Mouse (Mus musculus) induced T-regulatory cell, adult 2 months (primary cell): ENCODE measurements around the gene Thoc7.
"Not testable (repeated sequence)": the region's sequence is repeated elsewhere in the genome, so short reads cannot be mapped to it uniquely, and the experiment has no call there.

Experiments
- DNase-seq: peaks from one replicate; pipeline ENCODE4 v3.0.0-alpha.2; 2012; ENCODE audit warnings: low read depth

Gene Thoc7

GRCm38 (mm10) chr14:13961401-13962112 lies at the start of gene Thoc7, which contains the start of gene Atxn7:
TSS of gene Thoc7 (minus strand) at chr14:13961852.
TSS of gene Atxn7 (plus strand) at chr14:13961440.
- peak; percentile 57 for DNase-seq

DNA sequence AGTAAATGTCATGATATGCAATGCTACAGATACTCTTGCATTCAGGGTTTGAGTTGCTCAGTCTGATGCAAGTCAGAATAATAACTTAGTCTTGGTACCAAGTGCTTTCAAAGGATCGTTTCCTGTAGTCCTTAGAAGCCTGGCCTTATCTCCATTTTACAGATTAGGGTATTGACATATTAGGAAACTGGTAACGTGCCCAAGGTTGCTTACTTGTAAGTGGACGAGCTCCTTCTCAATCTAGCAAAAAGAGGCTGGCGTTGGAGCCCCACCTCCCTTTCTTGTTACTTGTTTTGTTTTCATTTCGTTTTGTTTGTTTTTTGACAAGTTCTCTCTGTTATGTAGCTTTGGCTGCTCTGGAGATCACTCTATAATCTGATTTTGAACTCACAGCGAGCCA lies 48.1 kb upstream of the Thoc7 start:
- DNase-seq = no peak

GRCm38 (mm10) chr14:14002771-14003170 lies 41.1 kb upstream of the Thoc7 start:
- no peak for DNase-seq

DNA sequence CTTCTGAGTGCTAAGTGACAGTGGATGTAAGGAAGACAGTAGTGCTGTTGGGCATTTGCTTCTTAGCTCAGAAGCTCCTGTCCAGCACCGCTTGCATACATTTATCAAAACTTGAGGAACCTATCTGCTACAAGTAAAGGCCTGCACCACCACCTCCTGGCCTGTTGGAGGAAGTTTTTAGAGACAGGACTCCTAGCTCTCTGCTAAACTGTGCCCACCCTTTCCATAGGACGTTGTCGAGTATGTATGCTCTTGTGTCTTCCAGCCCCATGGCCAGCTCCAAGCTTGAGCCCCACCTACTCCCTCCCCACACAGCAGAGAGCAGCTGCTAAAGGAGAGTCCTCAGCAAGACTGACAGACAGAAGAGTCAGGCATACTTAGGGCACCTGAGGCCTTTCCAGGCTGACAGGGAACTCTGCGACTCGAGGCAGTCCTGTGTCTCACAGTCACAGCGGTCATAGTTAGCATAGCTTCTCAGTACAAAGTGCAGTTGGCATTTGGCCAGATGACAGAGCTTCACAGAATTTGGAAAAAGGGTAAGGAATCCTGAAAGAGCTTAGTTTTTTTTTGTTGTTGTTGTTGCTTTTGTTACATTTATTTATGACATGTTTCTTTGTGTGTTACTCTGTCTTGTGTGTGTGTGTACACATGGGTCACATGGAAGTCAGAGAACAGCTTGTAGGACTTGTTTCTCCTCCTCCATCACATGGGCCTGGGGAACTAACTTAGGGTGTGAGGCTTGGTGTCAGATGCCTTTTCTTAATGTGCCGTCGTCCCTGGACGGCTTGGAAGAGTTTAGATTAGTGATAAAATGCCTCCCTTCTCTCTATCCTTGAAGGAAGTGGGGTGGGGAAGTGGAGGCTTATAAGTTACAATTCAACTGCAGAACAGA lies 33.8 kb upstream of the Thoc7 start:
- DNase-seq = no peak

DNA sequence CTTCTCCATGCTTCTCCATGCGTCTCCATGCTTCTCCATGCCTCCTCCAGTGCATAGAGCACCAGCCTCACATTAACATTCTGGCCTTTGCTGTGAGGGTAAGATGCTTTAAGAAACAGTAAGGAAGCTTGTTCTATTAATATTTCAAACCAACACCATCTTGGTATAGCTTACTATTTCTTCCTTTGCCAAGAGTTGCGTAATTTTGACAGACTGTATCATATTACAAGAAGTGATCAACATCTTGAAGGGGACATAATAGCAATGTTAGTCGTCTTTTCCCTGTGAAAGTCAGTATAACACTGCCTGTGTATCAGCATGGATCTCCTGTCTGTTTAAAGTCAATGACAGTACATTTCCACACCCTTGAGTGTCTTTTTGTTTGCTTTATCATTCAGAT lies 29.1 kb upstream of the Thoc7 start:
- DNase-seq = no peak

- DNase-seq = no peak
These were observed 26.7 kb upstream of the Thoc7 start for GRCm38 (mm10) chr14:13988397-13988796.

DNA sequence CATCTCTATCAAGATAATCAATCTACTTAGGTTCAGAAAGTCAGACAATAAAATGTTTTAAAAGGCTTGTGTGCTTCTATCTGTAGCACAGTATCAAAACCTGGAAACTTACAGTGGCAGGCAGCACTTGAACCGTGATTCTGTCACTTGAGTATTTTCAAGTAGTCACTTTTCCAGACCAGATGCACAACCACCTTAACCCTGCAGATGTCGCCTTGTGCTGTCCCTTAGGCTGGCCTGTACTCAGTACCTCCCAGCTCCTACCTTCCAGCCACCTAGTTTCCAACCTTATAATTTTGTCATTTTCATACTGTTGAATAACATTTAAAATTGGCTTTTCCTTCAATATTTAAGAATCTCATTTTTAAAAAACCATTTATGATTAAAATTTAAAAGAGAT lies 20.5 kb upstream of the Thoc7 start:
- DNase-seq = peak; percentile 40

DNA sequence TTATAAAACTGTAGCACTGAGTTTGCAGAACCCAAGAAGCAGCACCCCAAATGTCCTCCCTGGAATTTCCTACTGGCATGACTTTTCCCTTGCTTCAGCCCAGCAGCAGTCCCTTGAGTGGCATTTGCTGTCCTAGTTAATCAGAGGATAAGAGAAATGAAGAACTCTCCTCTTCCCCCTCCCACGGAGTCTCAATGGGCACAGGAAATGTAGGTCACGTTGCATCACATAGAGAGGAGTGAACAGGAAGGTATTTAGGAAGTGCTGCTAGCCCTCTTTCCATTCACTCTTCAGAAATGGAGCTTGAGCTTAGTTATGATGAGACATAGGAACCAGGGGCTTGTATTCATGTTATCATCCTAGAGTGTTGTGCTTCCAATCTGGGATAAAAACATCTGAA lies 19.6 kb upstream of the Thoc7 start:
- DNase-seq = peak; percentile 31

- no peak for DNase-seq
These were observed 15.8 kb upstream of the Thoc7 start for GRCm38 (mm10) chr14:13977498-13977897.

DNA sequence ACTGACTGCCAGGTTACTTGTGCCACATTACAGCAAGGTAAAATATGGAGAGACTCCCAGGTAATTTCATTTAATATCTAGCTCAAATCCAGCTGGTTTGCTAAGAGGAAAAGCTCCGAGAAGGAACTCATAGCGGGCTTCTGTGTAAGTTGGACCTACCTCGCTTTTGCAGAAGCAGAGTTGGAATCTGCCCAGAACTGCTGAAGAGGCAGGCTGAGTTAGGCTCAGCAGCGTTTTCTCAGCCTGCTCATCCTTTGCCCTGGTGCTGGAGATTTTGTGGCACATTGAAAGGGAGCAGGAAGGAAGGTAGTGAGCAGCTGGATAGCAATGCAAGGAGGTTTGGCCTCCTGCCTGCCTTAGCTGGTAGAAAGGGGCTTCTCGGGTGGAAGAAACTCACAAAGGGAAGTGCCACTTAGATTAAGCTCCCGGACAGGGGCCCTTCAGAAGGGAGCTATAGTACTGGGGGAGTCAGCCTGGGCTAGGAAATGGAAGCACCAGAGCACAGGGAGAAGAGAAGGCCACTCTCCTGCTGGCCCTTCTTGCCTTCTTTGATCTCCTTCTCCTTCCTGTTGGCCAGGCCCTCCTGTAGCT lies 10.1 kb upstream of the Thoc7 start:
- DNase-seq = no peak

- no peak for DNase-seq
These were observed 8.9 kb upstream of the Thoc7 start for GRCm38 (mm10) chr14:13970513-13970912.

DNA sequence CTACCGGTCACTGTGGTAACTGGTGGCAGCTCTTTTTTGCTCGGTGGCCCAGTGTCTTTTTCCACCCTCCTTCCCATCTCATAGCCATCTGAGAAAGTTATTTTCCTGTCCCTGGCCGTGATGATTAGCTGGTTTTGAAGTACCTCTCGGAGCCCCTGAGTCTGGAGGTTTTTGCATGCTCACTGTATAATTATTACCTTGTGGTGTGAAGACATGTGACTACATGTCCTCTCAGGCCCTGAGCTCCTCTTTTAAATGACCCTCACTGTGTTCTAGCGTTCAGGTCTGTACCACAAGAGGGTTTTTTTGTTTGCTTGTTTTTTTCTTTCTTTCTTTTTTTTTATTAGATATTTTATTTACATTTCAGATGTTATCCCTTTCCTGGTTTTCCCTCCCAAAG lies 6.8 kb upstream of the Thoc7 start:
- DNase-seq = no peak

DNA sequence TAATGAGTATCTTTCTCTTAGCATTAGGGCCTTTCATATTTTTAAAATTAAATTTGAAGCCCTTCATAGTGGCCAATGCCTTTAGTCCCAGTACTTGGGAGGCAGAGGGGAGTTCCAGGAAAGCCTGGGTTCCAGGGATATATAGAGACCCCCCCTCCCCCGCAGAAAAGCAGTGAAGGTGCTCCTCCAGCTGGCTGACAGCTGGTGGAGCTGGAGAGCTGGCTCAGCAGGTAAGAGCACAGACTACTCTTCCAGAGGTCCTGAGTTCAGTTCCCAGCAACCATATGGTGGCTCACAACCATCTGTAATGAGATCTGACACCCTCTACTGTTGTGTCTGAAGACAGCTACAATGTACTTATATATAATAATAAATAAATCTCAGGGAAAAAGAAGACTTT lies 6.0 kb upstream of the Thoc7 start:
- DNase-seq = no peak

DNA sequence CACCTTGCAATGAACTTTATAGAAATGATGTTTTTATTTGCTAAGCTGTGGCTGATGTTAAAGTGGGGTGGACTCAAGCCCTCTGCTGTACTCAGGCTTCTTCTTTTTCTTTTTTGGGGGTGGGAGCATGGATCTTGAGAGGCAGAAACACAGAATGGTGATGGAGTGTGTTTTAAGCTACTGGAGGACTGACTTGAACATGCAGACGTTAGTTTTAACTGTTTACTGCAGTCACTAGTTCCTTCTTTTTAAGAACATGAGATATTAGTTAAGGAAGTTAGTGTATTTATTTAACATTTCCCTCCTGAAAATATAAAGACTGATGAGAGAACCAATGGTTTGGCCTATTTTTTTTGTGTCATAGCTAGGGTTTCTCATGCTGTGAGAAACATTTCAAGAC lies 1.9 kb upstream of the Thoc7 start:
- DNase-seq = no peak

- no peak for DNase-seq
These were observed 824 bp upstream of the Thoc7 start for GRCm38 (mm10) chr14:13962476-13962875.

GRCm38 (mm10) chr14:13960482-13961325 lies 948 bp downstream of the Thoc7 start:
- peak; percentile 72 for DNase-seq

GRCm38 (mm10) chr14:13960079-13960478 lies 1.6 kb downstream of the Thoc7 start:
- DNase-seq = peak; percentile 66

DNA sequence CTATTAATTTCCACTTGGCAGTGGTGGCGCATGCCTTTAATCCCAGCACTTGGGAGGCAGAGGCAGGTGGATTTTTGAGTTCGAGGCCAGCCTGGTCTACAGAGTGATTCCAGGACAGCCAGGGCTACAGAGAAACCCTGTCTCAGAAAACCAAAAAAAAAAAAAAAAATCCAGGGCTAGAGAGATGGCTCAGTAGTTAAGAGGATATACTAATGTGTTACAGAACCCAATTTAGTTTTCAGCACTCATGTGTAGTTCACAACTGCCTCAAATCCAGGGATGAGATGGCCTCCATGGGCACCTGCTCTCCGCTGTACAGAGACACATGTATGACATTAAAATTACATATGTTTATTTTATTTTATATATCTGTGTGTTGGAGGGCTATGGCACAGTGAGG lies 9.5 kb downstream of the Thoc7 start:
- not testable (repeated sequence) for DNase-seq

DNA sequence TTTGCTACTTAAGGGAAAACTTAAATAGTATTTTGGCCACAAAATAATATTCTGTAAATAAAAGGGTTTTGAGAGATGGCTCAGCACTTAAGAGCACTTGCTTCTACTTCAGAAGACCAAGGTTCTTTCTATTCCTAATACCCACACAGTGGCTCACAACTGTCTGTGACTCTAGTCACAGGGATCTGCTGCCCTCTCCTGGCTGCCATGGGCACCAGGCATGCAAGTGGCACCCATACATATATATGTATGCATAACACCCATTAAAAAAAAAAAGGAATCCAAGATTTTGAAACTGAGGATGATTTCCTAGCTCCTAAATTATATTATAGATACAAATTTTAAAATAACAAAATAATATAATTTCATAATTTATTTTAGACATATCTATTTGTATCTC lies 11.3 kb downstream of the Thoc7 start:
- peak; percentile 57 for DNase-seq

DNA sequence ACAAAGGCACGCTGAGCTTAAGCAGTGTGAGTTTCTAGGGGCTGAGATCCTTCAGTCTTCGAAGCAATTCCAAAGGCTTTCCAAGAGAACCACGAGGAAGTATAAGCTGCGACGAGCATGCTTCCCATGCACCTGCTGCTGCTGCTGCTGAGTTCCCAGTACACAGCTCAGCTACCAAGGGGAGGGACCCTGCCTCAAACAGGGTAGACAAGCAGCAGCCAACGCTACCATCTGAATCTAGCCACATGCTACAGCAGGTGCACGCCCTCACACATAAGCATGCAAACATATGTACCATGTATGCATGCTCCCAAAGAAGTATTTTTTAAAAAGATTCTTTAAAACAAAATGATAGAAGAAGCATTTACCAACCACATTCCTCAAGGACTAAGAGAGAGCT lies 13.3 kb downstream of the Thoc7 start:
- no peak for DNase-seq

DNA sequence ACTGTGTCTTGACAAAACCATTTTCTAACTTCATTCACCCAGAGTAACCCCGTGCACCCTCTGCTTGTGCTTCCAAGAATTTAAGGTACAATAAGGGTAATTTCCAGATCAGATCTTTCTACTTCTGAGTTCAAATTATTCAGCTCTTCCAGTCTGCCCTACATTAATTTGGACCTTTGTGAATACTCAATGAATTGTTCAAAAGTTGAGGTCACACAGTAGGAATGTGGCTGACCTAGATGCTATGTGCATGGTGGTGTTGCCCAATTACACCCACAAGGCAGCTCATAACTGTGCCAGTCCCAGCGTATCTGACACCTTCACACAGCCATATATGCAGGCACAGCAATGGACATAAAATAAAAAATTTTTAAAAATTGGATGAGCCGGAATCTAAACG lies 17.0 kb downstream of the Thoc7 start:
- DNase-seq = no peak

DNA sequence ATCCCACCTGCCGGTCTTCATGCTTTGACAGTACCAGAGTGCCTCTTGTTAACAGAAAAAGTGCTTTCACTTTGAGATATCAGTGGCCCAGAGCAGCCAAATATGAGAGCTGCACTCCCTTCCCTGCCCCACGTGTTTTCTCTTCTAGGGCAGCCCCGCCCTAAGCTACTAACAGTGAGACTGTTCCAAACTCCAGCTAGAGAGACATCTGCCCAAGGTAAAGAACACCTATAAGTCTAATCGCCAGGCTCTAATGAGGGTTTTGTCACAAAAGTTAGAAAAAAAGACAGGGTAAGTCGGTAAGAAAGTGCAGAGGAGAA lies 27.6 kb downstream of the Thoc7 start:
- DNase-seq = no peak
